Mouse (Mus musculus): Measurements from ENCODE around the gene Mgme1.

Gene Mgme1

DNA sequence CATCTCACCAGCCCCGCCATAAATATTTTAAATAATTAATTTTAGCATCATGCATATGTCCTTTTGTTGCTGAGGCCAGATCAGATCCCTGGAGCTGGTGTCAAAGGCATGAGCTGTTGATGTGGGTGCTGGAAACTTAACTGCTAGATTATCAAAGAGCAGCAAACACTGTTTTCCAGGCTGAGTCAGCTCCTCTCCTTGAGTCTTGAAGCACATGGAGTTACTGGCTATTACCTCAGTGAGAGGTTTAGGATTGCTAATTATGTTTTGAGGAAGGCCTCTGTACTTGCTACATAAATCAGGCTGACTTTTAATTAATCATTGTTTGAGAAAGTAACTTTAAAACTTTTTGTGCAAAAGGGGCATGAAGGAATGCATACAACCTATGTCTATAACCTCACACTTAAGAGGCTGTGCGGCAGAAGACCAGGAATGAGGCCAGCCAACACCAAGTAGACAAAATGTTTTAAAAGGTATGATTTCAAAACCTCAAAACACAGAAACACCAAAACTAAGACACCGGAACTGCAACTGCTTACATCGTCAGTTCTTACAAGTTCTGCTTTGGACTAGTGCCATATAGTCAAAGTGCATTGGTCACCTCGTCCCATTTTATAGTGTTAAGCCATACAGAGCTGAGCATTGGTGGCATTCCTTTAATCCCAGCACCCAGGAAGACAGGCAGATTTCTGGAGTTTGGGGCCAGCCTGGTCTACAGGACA is 5.9 kb upstream of the Mgme1 start:
- 57% methylated on average over 5 of the region's 5 CpGs for WGBS

- WGBS = 57% methylated on average over 3 of the region's 3 CpGs
Observed at GRCm38 (mm10) chr2:144265120-144265488, 5.4 kb upstream of the Mgme1 start.

DNA sequence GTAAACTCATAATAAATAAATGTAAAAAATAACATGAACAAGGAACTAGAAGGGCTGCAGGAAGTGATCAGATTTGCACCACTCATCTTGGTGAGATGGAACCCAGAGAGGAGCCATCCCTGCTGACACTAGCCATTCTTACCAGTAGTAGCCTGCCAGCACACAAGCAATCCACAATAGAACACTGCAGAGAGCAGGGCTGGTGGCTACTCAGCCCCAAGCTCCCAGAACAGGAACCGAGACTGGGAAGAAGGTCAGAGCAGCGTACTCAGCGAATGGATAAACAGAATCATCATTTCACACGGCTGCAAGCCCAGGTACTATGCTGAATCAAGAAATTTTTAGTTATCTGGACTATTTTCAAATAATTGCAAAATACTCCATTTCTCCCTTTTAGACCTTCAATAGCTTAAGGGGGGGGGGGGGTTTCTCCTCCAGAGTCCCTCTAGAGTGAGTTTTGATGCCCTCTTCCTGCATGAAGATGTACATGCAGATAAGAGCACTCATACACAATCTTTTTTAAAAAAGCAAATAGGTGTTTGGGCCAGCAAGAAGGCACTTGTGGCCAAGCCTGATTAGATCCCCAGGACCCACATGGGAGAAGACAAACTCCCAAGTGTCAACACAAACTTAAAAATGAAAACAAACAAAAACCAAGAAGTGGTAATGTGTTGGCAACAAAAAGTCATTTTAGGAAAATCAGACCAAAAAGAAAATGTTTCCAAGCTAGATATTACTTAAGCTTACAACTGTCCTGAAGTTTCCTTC is 4.4 kb upstream of the Mgme1 start:
- 57% methylated on average over 4 of the region's 4 CpGs for whole genome bisulfite sequencing

DNA sequence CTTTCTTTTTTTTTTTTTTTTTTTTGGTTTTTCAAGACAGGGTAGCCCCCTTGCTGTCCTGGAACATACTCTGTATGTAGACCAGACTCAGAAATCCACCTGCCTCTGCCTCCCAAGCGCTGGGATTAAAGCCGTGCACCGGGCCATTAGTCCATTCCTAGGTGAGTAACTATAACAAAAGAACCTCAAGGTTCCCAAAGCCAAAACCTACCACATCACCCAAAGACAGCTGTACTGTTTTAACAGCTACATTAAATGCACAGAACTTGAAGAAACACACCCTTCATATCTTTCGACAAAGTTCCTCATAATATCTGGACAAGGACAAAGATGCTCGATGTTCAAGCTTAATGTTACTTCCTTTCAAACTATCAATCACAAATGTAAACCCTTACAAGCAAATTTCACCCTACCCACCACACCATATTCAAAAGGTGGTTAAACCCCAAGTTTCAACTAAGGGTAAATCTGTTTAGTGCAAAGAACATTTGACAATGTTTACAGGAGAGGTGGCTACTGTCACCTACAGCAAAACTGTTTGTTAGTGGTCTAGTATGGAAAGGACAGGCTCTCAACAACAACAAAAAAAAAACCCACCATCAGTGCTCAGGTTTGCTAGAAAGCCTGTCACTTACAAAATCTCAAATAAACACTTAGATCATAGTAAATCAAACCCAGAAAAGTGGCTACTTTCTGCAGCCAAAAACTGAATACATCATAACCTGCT is 3.3 kb upstream of the Mgme1 start:
- 53% methylated on average over 5 of the region's 5 CpGs for WGBS

- WGBS = 10% methylated on average over 1 of the region's 1 CpGs
Observed at GRCm38 (mm10) chr2:144267731-144268015, 2.8 kb upstream of the Mgme1 start.

DNA sequence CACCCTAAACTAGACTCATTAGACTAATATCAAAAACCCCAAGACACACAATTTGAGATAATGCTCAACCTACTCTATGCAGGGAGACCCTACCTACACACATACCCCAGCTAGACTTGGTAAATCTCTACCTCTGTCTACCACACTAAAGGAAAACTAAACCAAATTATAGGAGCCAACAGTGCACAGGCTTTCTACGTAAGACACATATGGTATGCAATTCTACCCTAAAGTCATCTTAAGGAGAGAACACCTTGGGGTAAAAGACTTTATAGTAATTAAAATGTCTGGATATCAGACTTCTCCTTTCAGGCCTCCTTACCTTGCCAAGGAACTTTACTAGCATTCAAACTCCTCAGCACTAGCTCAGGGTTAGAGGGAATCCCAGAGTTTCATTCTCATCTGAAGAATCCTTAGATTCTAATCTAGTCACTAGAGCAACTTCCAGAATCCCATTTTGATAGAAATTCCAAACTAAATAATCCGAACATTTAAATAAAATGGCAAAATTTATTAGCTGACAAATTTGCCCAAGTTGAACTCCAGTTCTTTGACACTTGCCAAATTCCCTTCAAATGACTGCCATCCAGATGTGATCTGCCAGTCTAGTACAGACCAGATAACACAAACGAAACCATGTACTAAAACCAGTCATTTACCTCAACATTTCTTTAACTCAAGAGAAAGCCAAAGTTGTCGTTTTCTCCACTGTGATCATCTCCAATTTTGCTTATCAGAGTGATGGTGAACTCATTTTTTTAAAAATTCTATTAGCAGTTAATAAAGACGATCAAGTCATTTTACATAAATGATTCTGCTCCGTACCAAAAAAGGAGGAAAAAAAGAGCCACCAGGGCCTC is 1.8 kb upstream of the Mgme1 start:
- 31% methylated on average over 6 of the region's 6 CpGs for WGBS

DNA sequence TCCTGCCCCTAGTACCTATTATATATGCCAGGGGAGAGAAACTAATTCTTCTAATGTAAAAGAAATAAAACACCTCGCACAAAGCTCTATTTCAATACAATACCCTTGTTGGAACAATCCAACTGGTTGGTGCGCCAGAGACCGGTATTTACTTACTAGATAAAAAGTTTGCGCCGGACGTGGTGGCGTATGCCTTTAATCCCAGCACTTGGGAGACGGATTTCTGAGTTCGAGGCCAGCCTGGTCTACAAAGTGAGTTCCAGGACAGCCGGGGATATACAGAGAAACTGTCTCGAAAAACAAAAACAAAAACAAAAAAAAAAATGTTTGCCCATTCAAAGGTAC is 1.2 kb upstream of the Mgme1 start:
- WGBS = 5% methylated on average over 11 of the region's 11 CpGs

- under 1% methylated on average over 33 of the region's 33 CpGs for WGBS
Observed at GRCm38 (mm10) chr2:144269679-144270475, 586 bp upstream of the Mgme1 start.

DNA sequence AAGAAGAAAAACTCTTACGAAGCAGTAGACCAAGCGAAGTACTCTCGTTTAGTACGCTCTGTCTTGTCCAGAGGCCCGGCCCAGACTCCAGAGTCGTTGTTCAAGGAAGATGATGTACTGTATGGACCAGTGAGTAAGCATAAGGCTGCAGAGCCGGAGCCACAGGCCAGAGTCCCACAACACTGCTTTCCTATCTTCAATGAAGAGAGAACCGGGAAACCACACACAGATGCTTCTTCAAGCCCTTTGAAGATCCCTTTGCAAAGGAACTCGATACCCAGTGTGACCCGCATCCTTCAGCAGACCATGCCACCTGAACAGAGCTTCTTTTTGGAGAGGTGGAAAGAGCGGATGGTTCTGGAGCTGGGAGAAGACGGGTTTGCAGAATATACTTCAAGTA is 1.6 kb downstream of the Mgme1 start:
- 91% methylated on average over 12 of the region's 12 CpGs for WGBS

- 67% methylated on average over 8 of the region's 8 CpGs for WGBS
Observed at GRCm38 (mm10) chr2:144274741-144275140, 4.3 kb downstream of the Mgme1 start.

GRCm38 (mm10) chr2:144276885-144277284 is 6.4 kb downstream of the Mgme1 start:
- 88% methylated on average over 3 of the region's 3 CpGs for WGBS

DNA sequence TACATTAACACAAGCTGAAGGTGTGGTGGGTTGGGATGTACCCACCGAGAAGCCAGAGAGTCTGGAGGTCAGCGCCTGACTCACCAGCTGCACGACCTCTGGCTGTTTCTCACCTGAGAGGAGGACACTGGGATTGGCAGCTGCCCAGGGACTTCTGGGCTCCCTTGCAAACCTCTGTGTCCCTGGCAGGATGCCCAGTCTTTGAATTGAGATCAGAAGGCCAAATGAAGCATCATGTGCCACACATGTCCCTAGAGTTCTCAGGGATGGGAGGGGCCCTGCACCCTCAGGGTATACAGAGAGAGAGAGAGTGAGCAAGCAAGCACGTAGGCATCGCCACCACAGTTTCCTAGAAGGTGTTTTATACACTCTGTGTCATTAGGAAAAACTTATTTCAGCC is 9.3 kb downstream of the Mgme1 start:
- 68% methylated on average over 5 of the region's 5 CpGs for WGBS

- 83% methylated on average over 3 of the region's 3 CpGs for WGBS
Observed at GRCm38 (mm10) chr2:144280568-144280967, 10.1 kb downstream of the Mgme1 start.

DNA sequence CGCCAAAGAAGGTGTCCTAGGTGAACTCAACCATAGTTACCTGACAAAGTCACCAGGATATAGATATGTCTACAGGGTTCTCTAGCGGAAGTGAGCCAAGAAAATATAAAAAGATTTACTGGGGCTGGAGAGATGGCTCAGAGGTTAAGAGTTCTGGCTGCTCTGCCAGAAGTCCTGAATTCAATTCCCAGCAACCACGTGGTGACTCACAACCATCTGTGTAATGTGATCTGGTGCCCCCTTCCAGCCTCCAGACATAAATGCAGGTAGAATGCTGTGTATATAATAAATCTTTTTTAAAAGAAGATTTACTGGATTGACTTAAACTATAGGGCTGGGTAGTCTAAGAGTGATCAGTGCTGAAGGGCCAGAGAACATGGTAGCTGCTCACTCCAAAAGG is 11.0 kb downstream of the Mgme1 start:
- 89% methylated on average over 3 of the region's 3 CpGs for WGBS

DNA sequence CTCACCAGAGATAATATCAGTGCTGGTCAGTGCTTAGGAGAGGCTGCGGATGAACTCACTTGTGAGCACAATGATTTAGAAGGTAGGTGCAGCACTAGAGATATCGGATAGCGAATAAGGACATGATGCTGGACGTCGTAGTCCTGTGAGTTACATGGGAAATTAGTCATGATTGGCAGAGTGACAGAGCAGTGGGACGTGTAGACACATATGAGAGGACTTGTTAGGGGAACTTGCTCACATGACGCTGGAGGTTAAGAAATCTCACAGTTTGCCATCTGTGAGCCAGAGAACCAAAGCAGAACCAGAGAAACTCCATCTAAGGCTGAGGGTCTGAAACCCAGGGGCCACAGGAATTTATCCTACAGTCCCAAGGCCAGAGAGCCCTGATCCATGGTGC is 19.9 kb downstream of the Mgme1 start:
- 77% methylated on average over 7 of the region's 7 CpGs for whole genome bisulfite sequencing

GRCm38 (mm10) chr2:144291600-144292305 is 21.3 kb downstream of the Mgme1 start:
- 43% methylated on average over 11 of the region's 11 CpGs for WGBS

- 58% methylated on average over 9 of the region's 9 CpGs for WGBS
Observed at GRCm38 (mm10) chr2:144295145-144295735, 24.8 kb downstream of the Mgme1 start.

- WGBS = 40% methylated on average over 9 of the region's 9 CpGs
Observed at GRCm38 (mm10) chr2:144299749-144300669, 29.5 kb downstream of the Mgme1 start.

GRCm38 (mm10) chr2:144301101-144301500 is 30.6 kb downstream of the Mgme1 start:
- 77% methylated on average over 11 of the region's 11 CpGs for WGBS

All from cerebral cortex, adult 2 months (tissue).